Mouse (Mus musculus): Measurements from ENCODE around the gene Bcorl1. TPM values are rescaled to one million over a fixed set of nuclear protein-coding genes. Genes with fewer than 3 reads are reported as not detected.

Gene Bcorl1
- total and polyA plus RNA-seq, 2 experiments = 2.2 to 2.8 TPM

GRCm38 (mm10) chrX:48314530-48315079 is 26.6 kb upstream of the Bcorl1 start:
- Histone ChIP-seq H3K27me3 (ENCODE audit: control insufficient read depth, insufficient read depth, low read length) (no peaks in the 10 kb centered on the region), H3K36me3 (ENCODE audit: control insufficient read depth, insufficient read depth, low read length) (no peaks in the 10 kb centered on the region), H3K4me3 (ENCODE audit: insufficient read depth, low read depth, low read length) (peak overlapping the region; percentile 72), H3K27ac (replicated peaks; ENCODE audit: insufficient read depth, low read depth, low read length) (peak overlapping the region; percentile 44), H3K79me2 (ENCODE audit: control insufficient read depth, insufficient read depth, low read length) (no peaks in the 10 kb centered on the region), H3K4me1 (ENCODE audit: control insufficient read depth, insufficient read depth, low read length) (no peaks in the 10 kb centered on the region), H3K9ac (ENCODE audit: low read depth, low read length) (peak overlapping the region; percentile 57)
- TF ChIP-seq POLR2A (IDR thresholded peaks at IDR 0.05; ENCODE audit: extremely low read depth, insufficient read depth, low read length) (peak; percentile 39; the same call in 1 of the 2 replicates), CTCF (IDR thresholded peaks at IDR 0.05; ENCODE audit: low read depth, low read length) (no peak)
- peak; percentile 73 for DNase-seq (ENCODE audit: extremely low read depth, low read depth, low spot score)
- under 1% methylated on average over 32 of the region's 33 CpGs for WGBS

GRCm38 (mm10) chrX:48317444-48317843 is 23.7 kb upstream of the Bcorl1 start:
- 72% methylated on average over 3 of the region's 3 CpGs for WGBS
- TF ChIP-seq POLR2A (IDR thresholded peaks at IDR 0.05; ENCODE audit: extremely low read depth, insufficient read depth, low read length) (no peak), CTCF (IDR thresholded peaks at IDR 0.05; ENCODE audit: low read depth, low read length) (no peak)
- Histone ChIP-seq H3K27me3 (ENCODE audit: control insufficient read depth, insufficient read depth, low read length) (no peaks in the 10 kb centered on the region), H3K79me2 (ENCODE audit: control insufficient read depth, insufficient read depth, low read length) (no peaks in the 10 kb centered on the region), H3K9ac (ENCODE audit: low read depth, low read length) (no peak overlapping the region), H3K4me1 (ENCODE audit: control insufficient read depth, insufficient read depth, low read length) (no peaks in the 10 kb centered on the region), H3K36me3 (ENCODE audit: control insufficient read depth, insufficient read depth, low read length) (no peaks in the 10 kb centered on the region), H3K4me3 (ENCODE audit: insufficient read depth, low read depth, low read length) (no peak overlapping the region), H3K27ac (replicated peaks; ENCODE audit: insufficient read depth, low read depth, low read length) (no peak overlapping the region)
- DNase-seq (ENCODE audit: extremely low read depth, low read depth, low spot score) = no peak

GRCm38 (mm10) chrX:48318194-48318593 is 23.0 kb upstream of the Bcorl1 start:
- peak; percentile 17 for DNase-seq (ENCODE audit: extremely low read depth, low read depth, low spot score)
- H3K4me3 ChIP-seq (ENCODE audit: insufficient read depth, low read depth, low read length) = no peak overlapping the region
- H3K9ac ChIP-seq (ENCODE audit: low read depth, low read length) = no peak overlapping the region
- H3K4me1 ChIP-seq (ENCODE audit: control insufficient read depth, insufficient read depth, low read length) = no peaks in the 10 kb centered on the region
- TF ChIP-seq POLR2A (IDR thresholded peaks at IDR 0.05; ENCODE audit: extremely low read depth, insufficient read depth, low read length) (no peak), CTCF (IDR thresholded peaks at IDR 0.05; ENCODE audit: low read depth, low read length) (no peak)
- H3K36me3 ChIP-seq (ENCODE audit: control insufficient read depth, insufficient read depth, low read length) = no peaks in the 10 kb centered on the region
- H3K79me2 ChIP-seq (ENCODE audit: control insufficient read depth, insufficient read depth, low read length) = no peaks in the 10 kb centered on the region
- H3K27me3 ChIP-seq (ENCODE audit: control insufficient read depth, insufficient read depth, low read length) = no peaks in the 10 kb centered on the region
- 22% methylated on average over 9 of the region's 9 CpGs for WGBS
- H3K27ac ChIP-seq (replicated peaks; ENCODE audit: insufficient read depth, low read depth, low read length) = no peak overlapping the region

GRCm38 (mm10) chrX:48340441-48341049 is 613 bp upstream of the Bcorl1 start:
- peak overlapping the region; percentile 83 for H3K4me3 ChIP-seq (ENCODE audit: insufficient read depth, low read depth, low read length)
- H3K27me3 ChIP-seq (ENCODE audit: control insufficient read depth, insufficient read depth, low read length) = no peaks in the 10 kb centered on the region
- 10% methylated on average over 29 of the region's 35 CpGs for WGBS
- H3K36me3 ChIP-seq (ENCODE audit: control insufficient read depth, insufficient read depth, low read length) = no peaks in the 10 kb centered on the region
- no peaks in the 10 kb centered on the region; the same call in 1 of the 2 replicates for H3K79me2 ChIP-seq (ENCODE audit: control insufficient read depth, insufficient read depth, low read length)
- H3K9ac ChIP-seq (ENCODE audit: low read depth, low read length) = peak overlapping the region; percentile 81
- peak overlapping the region; percentile 35 for H3K27ac ChIP-seq (replicated peaks; ENCODE audit: insufficient read depth, low read depth, low read length)
- DNase-seq (ENCODE audit: extremely low read depth, low read depth, low spot score) = no peak
- TF ChIP-seq POLR2A (IDR thresholded peaks at IDR 0.05; ENCODE audit: extremely low read depth, insufficient read depth, low read length) (no peak), CTCF (IDR thresholded peaks at IDR 0.05; ENCODE audit: low read depth, low read length) (no peak)
- H3K4me1 ChIP-seq (ENCODE audit: control insufficient read depth, insufficient read depth, low read length) = peaks cover 7% of the 10 kb centered on the region; the same call in 1 of the 2 replicates

- H3K9ac ChIP-seq (ENCODE audit: low read depth, low read length) = peak overlapping the region; percentile 90
- H3K4me3 ChIP-seq (ENCODE audit: insufficient read depth, low read depth, low read length) = peak overlapping the region; percentile 83
- H3K27me3 ChIP-seq (ENCODE audit: control insufficient read depth, insufficient read depth, low read length) = no peaks in the 10 kb centered on the region
- TF ChIP-seq CTCF (IDR thresholded peaks at IDR 0.05; ENCODE audit: low read depth, low read length) (no peak), POLR2A (IDR thresholded peaks at IDR 0.05; ENCODE audit: extremely low read depth, insufficient read depth, low read length) (0 out of 2 replicates have a peak, but pooled peaks have one; percentile 29)
- peaks cover 9% of the 10 kb centered on the region; the same call in 1 of the 2 replicates for H3K4me1 ChIP-seq (ENCODE audit: control insufficient read depth, insufficient read depth, low read length)
- H3K27ac ChIP-seq (replicated peaks; ENCODE audit: insufficient read depth, low read depth, low read length) = peak overlapping the region; percentile 78
- no peaks in the 10 kb centered on the region; the same call in 1 of the 2 replicates for H3K79me2 ChIP-seq (ENCODE audit: control insufficient read depth, insufficient read depth, low read length)
- WGBS = 2% methylated on average over 30 of the region's 73 CpGs
- H3K36me3 ChIP-seq (ENCODE audit: control insufficient read depth, insufficient read depth, low read length) = no peaks in the 10 kb centered on the region
- DNase-seq (ENCODE audit: extremely low read depth, low read depth, low spot score) = peak; percentile 75
These were observed 533 bp downstream of the Bcorl1 start for GRCm38 (mm10) chrX:48341621-48342161.

Measured in liver, adult 2 months (tissue).